Mouse (Mus musculus): ENCODE data around the gene Mief1.

Gene Mief1

GRCm38 (mm10) chr15:80271858-80272396 lies 38.1 kb downstream of the Mief1 start:
- DNase-seq = no peak

GRCm38 (mm10) chr15:80277107-80277506 lies 43.3 kb downstream of the Mief1 start:
- no peak for DNase-seq

GRCm38 (mm10) chr15:80277625-80278024 lies 43.8 kb downstream of the Mief1 start:
- DNase-seq = peak; percentile 55

- DNase-seq = no peak
These were observed 44.4 kb downstream of the Mief1 start for GRCm38 (mm10) chr15:80278121-80278759.

GRCm38 (mm10) chr15:80279053-80279452 lies 45.2 kb downstream of the Mief1 start:
- no peak for DNase-seq

- DNase-seq = peak; percentile 46
These were observed 46.8 kb downstream of the Mief1 start for GRCm38 (mm10) chr15:80280646-80281045.

- no peak for DNase-seq
These were observed 53.1 kb downstream of the Mief1 start, which contains the start of gene Cacna1i for GRCm38 (mm10) chr15:80286851-80287415. Gene Cacna1i (plus strand): TSS chr15:80287238.

- no peak for DNase-seq
These were observed 54.2 kb downstream of the Mief1 start for GRCm38 (mm10) chr15:80288036-80288435.

- DNase-seq = peak; percentile 77
These were observed 55.6 kb downstream of the Mief1 start for GRCm38 (mm10) chr15:80289436-80289835.

- no peak for DNase-seq
These were observed 63.3 kb downstream of the Mief1 start for GRCm38 (mm10) chr15:80297146-80297545.
